Mouse (Mus musculus) heart, postnatal 0 days (tissue): ENCODE results near the gene Tec. TPM values are rescaled to one million over a fixed set of nuclear protein-coding genes. Genes with fewer than 3 reads are reported as not detected.
A peak's percentile ranks its signal among the peaks of the same experiment; 100 is the strongest.

Experiments
- ATAC-seq: fragments of 200-750 bp; cut with Nextera tagmentation; 2 replicates; pipeline ENCODE4 v1.8.0; 2017; ENCODE audit warnings: low read depth, moderate number of reproducible peaks, moderate library complexity; ENCODE audit not compliant: insufficient read depth
- DNase-seq: peaks from one replicate; pipeline ENCODE4 v3.0.0-alpha.2; 2016; ENCODE audit warnings: low spot score
- H3K27ac ChIP-seq: fragments of 300-500 bp; sonication (generic); 2 replicates; pipeline ENCODE4 v1.5.1; 2014; ENCODE audit warnings: low read depth, mild to moderate bottlenecking
- H3K27me3 ChIP-seq: fragments of 300-500 bp; sonication (generic); 2 replicates; pipeline ENCODE4 v1.6.1; 2014; ENCODE audit warnings: low read length, mixed read lengths; ENCODE audit not compliant: control insufficient read depth, insufficient read depth
- H3K36me3 ChIP-seq: fragments of 300-500 bp; sonication (generic); replicated peaks from 2 replicates; pipeline ENCODE4 v1.6.1; 2014; ENCODE audit warnings: low read length, mixed read lengths; ENCODE audit not compliant: control insufficient read depth, insufficient read depth
- H3K4me1 ChIP-seq: fragments of 300-500 bp; sonication (generic); 2 replicates; pipeline ENCODE4 v1.6.1; 2014; ENCODE audit warnings: antibody characterized with exemption; ENCODE audit not compliant: control insufficient read depth, insufficient read depth
- H3K4me2 ChIP-seq: fragments of 300-500 bp; sonication (generic); 2 replicates; pipeline ENCODE4 v1.6.1; 2014; ENCODE audit warnings: low read depth, mild to moderate bottlenecking, low read length, moderate library complexity
- H3K4me3 ChIP-seq: fragments of 300-500 bp; sonication (generic); 2 replicates; pipeline ENCODE4 v1.5.1; 2014; ENCODE audit warnings: low read depth, low read length
- H3K9ac ChIP-seq: fragments of 300-500 bp; sonication (generic); replicated peaks from 2 replicates; pipeline ENCODE4 v1.6.1; 2014; ENCODE audit warnings: low read depth, low read length, mixed read lengths
- H3K9me3 ChIP-seq: fragments of 300-500 bp; sonication (generic); replicated peaks from 2 replicates; pipeline ENCODE4 v1.6.1; 2016; ENCODE audit warnings: low read length; ENCODE audit not compliant: control insufficient read depth
- CTCF ChIP-seq: IDR thresholded peaks from 2 replicates; pipeline ENCODE4 v1.5.1; 2016; ENCODE audit warnings: antibody characterized with exemption, control low read depth, low read depth
- EP300 ChIP-seq: IDR thresholded peaks from 2 replicates; pipeline ENCODE4 v1.6.1; 2016; ENCODE audit warnings: antibody characterized with exemption, low read depth
- WGBS: fragments of 180-500 bp; shearing (Covaris S2); extraction: QIAGEN DNeasy Blood & Tissue Kit; methylation state at CpG from one replicate; pipeline ENCODE4 v1.1.7; 2014; 5-methylcytosine and 5-hydroxymethylcytosine counted together
- polyA plus RNA-seq: library from polyadenylated mRNA; unstranded; fragments of >200 nt; fragmentation: Nextera tagmentation; extraction: Ambion mirVana; gene quantifications from 2 replicates; pipeline ENCODE4 v1.2.1, GENCODE M21; 2015
- total RNA-seq: library from RNA; depleted of rRNA; stranded (reverse); fragments of >200 nt; gene quantifications from 2 replicates; pipeline ENCODE4 v1.2.3, GENCODE M21; 2014; ENCODE audit warnings: low replicate concordance

The Tec gene
- total and polyA plus RNA-seq, 2 experiments from 2014 or later, result 11.1 to 16.2 TPM

DNA sequence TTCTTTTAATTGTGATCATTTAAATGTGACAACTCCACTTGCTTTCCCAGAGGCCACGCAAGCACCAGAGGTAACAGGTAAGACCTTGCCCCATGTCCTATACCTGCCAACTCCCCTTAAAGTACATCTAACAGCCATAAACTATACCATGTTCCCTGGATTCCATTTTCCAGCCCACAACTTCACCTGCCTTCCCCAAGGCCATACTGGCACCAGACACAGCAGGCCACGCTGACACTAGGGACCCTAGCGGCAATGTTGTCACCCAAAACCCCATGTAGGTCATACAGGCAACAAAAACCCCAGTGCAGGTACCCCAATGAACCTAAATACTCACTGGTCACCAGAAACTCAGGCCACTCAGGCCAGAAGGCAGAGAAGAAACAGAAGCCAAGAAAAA, 32.6 kb downstream of the Tec start:
- Histone ChIP-seq H3K4me3 (no peak overlapping the region), H3K36me3 (no peaks in the 10 kb centered on the region), H3K27ac (no peak overlapping the region), H3K27me3 (no peaks in the 10 kb centered on the region), H3K4me2 (no peak overlapping the region), H3K9ac (no peak overlapping the region), H3K4me1 (no peaks in the 10 kb centered on the region), H3K9me3 (no peaks in the 10 kb centered on the region; the same call in 1 of the 2 replicates)
- DNase-seq (no peak), ATAC-seq (no peak)
- no peak for TF ChIP-seq CTCF
- no peak for TF ChIP-seq EP300
- WGBS, result 96% methylated on average over 3 of the region's 3 CpGs

GRCm38 (mm10) chr5:72832904-72833765, 35.1 kb downstream of the Tec start:
- Histone ChIP-seq H3K9me3 (no peaks in the 10 kb centered on the region), H3K4me2 (no peak overlapping the region), H3K9ac (no peak overlapping the region), H3K4me1 (no peaks in the 10 kb centered on the region), H3K27ac (no peak overlapping the region), H3K27me3 (no peaks in the 10 kb centered on the region), H3K4me3 (no peak overlapping the region), H3K36me3 (no peaks in the 10 kb centered on the region)
- no peak for TF ChIP-seq CTCF
- no peak for TF ChIP-seq EP300
- 68% methylated on average over 15 of the region's 15 CpGs for WGBS
- DNase-seq (peak; percentile 4), ATAC-seq (no peak)

DNA sequence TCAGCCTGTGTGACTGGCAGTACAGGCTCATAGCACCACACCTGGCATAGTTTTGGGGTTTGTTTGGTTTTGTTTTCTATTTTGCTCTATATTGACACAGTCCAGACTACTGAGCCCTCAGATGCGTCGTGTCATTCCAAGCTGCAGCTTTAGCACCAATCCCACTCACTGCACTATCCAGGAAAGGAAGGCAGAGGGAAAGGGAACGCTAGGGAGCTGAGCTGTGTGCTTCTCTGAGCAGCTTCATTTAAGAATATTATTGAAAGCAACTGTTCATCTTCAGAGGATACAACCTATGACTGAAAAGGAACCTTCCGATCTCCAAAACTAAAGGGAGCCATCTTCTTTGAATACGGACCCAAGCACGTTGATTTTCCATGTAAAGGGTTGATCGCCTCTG, 36.1 kb downstream of the Tec start:
- Histone ChIP-seq H3K9ac (no peak overlapping the region), H3K4me2 (no peak overlapping the region), H3K4me3 (no peak overlapping the region), H3K4me1 (no peaks in the 10 kb centered on the region), H3K27me3 (no peaks in the 10 kb centered on the region), H3K27ac (no peak overlapping the region), H3K36me3 (no peaks in the 10 kb centered on the region), H3K9me3 (no peaks in the 10 kb centered on the region)
- 91% methylated on average over 7 of the region's 7 CpGs for WGBS
- DNase-seq (no peak), ATAC-seq (no peak)
- TF ChIP-seq EP300 (no peak), CTCF (no peak)

GRCm38 (mm10) chr5:72830988-72831610, 37.2 kb downstream of the Tec start:
- Histone ChIP-seq H3K9ac (no peak overlapping the region), H3K4me2 (no peak overlapping the region), H3K27ac (no peak overlapping the region), H3K4me1 (no peaks in the 10 kb centered on the region), H3K36me3 (no peaks in the 10 kb centered on the region), H3K4me3 (no peak overlapping the region), H3K9me3 (no peaks in the 10 kb centered on the region), H3K27me3 (no peaks in the 10 kb centered on the region)
- ATAC-seq (no peak), DNase-seq (peak; percentile 3)
- WGBS, result 83% methylated on average over 5 of the region's 5 CpGs
- TF ChIP-seq CTCF, result no peak
- no peak for TF ChIP-seq EP300

- Histone ChIP-seq H3K4me1 (no peaks in the 10 kb centered on the region), H3K27ac (no peak overlapping the region), H3K9ac (no peak overlapping the region), H3K36me3 (no peaks in the 10 kb centered on the region), H3K4me2 (no peak overlapping the region), H3K27me3 (no peaks in the 10 kb centered on the region), H3K4me3 (no peak overlapping the region), H3K9me3 (no peaks in the 10 kb centered on the region)
- DNase-seq, result no peak
- ATAC-seq, result no peak
- 85% methylated on average over 7 of the region's 7 CpGs for WGBS
- TF ChIP-seq CTCF (no peak), EP300 (no peak)
Measured at GRCm38 (mm10) chr5:72829506-72830067, 38.7 kb downstream of the Tec start.
